In genomic region chr12:5070131-5070530, GRCm38 (mm10) we compare ENCODE assay signal across 16 mouse cellular contexts.
"Had no signal": no experiment of that assay in that cellular context is flagged by ENCODE, and none has a peak within 500 bp of the region (broad histone marks: within the 10 kb centered on the region; RNA-seq: fewer than 3 reads in every experiment).

No protein-coding gene starts in this region.

- ATAC-seq: liver, postnatal 0 days; lung, postnatal 0 days; midbrain, embryonic 13.5 days; midbrain, embryonic 15.5 days had no signal

- DNase-seq: liver, postnatal 0 days; lung, adult 2 months; lung, postnatal 14 days; lung, postnatal 36 days; right cerebral cortex, postnatal 14 days; thymus, adult 2 months; thymus, postnatal 36 days had no signal

- H3K36me3 ChIP-seq: lung, embryonic 15.5 days; midbrain, embryonic 13.5 days; midbrain, embryonic 15.5 days; neural tube, embryonic 12.5 days; stomach, embryonic 15.5 days had no signal

- H3K27ac ChIP-seq: lung, embryonic 15.5 days; macrophage; midbrain, embryonic 13.5 days; midbrain, embryonic 15.5 days; neural tube, embryonic 12.5 days; stomach, embryonic 15.5 days; stomach, postnatal 0 days had no signal

- H3K4me3 ChIP-seq: lung, embryonic 15.5 days; megakaryocyte, embryonic 14.5 days; midbrain, embryonic 13.5 days; midbrain, embryonic 15.5 days; neural tube, embryonic 12.5 days; stomach, embryonic 15.5 days had no signal

- H3K27me3 ChIP-seq: lung, embryonic 15.5 days; megakaryocyte, embryonic 14.5 days; midbrain, embryonic 13.5 days; midbrain, embryonic 15.5 days; neural tube, embryonic 12.5 days; stomach, embryonic 15.5 days had no signal
